Mouse (Mus musculus): ENCODE results near the gene Ccdc183. TPM values are rescaled to one million over a fixed set of nuclear protein-coding genes. Genes with fewer than 3 reads are reported as not detected.

Ccdc183 gene
- polyA plus RNA-seq, 1 experiment from 2014 or later: 0.19 TPM

DNA sequence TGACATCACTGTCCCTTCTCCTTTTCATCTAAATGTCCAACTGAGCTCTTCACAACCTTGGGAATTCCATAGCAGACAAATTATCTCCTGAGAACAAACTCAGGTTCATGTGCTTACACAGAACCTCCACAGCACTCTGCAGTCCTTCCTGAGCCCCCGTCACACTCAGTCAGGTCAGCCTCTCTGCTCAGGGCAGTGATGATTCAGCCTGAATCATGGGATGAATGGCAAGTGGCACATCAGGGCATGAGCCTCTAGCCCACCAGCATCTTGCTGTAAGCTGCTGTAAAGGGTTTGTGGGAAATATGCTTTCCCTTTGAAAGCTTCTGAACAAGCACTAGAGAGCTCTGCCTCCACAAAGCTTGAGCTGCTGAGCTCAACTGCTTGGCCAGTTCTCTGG lies 18.7 kb downstream of the Ccdc183 start:
- no peaks in the 10 kb centered on the region for H3K9me3 ChIP-seq (ENCODE audit: low read length)
- no peak overlapping the region for H3K27ac ChIP-seq (ENCODE audit: low read depth)
- ATAC-seq (no peak), DNase-seq (no peak)
- no peaks in the 10 kb centered on the region; the same call in none of the 2 replicates for H3K4me1 ChIP-seq (ENCODE audit: insufficient read depth)
- no peak overlapping the region for H3K4me3 ChIP-seq (ENCODE audit: low read depth, low read length)
- no peaks in the 10 kb centered on the region for H3K27me3 ChIP-seq (ENCODE audit: insufficient read depth, low read length)
- TF ChIP-seq CTCF (IDR thresholded peaks at IDR 0.05; ENCODE audit: low read depth) (no peak), EP300 (IDR thresholded peaks at IDR 0.05; ENCODE audit: low read depth) (no peak)
- 85% methylated on average over 1 of the region's 1 CpGs for WGBS (ENCODE audit: insufficient replicate concordance)
- H3K36me3 ChIP-seq (replicated peaks; ENCODE audit: insufficient read depth, low read length): peaks cover 70% of the 10 kb centered on the region
- no peak overlapping the region for H3K9ac ChIP-seq (replicated peaks)
- no peak overlapping the region for H3K4me2 ChIP-seq (ENCODE audit: low read depth, low read length)

DNA sequence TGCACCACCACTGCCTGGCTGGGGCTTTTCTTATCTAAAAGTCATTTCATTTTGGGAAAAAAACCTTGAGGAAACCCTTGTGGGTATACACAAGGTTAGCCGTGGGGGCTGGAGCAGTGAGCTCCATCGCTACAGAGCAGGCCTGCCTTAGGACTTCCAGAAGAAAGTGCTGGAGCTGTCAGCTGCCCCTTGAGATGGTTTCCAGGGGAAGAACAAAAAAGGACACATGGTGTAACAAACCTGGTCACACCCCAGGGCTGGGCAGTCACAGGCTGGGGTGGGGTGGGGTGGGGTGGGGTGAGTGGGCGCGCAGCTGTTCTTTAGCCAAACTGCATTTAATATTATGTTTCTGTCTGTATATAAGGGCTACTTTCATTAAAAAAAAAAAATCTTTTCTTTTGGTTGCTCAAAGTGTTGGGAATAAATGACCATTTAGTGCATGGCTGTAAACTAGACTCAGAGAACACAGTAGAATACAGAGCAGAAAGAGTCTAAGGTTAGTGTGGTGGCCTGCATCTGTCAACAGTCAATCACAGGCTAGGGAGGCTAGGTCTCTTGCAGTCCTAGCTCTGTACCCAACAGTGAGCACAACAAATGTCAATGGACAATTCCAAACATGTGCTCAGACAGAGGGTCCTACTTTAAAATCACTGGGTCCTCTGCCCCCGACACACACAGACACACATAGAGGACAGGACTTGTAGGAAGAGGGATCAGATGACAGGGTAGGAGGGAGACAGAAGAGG lies 20.5 kb downstream of the Ccdc183 start:
- Histone ChIP-seq H3K27me3 (ENCODE audit: insufficient read depth, low read length) (no peaks in the 10 kb centered on the region), H3K9me3 (ENCODE audit: low read length) (no peaks in the 10 kb centered on the region), H3K27ac (ENCODE audit: low read depth) (no peak overlapping the region), H3K36me3 (replicated peaks; ENCODE audit: insufficient read depth, low read length) (peaks cover 79% of the 10 kb centered on the region), H3K9ac (replicated peaks) (no peak overlapping the region), H3K4me3 (ENCODE audit: low read depth, low read length) (no peak overlapping the region), H3K4me1 (ENCODE audit: insufficient read depth) (no peaks in the 10 kb centered on the region; the same call in none of the 2 replicates), H3K4me2 (ENCODE audit: low read depth, low read length) (no peak overlapping the region)
- DNase-seq (no peak), ATAC-seq (no peak)
- WGBS (ENCODE audit: insufficient replicate concordance): 92% methylated on average over 5 of the region's 5 CpGs
- TF ChIP-seq EP300 (IDR thresholded peaks at IDR 0.05; ENCODE audit: low read depth) (no peak), CTCF (IDR thresholded peaks at IDR 0.05; ENCODE audit: low read depth) (no peak)

DNA sequence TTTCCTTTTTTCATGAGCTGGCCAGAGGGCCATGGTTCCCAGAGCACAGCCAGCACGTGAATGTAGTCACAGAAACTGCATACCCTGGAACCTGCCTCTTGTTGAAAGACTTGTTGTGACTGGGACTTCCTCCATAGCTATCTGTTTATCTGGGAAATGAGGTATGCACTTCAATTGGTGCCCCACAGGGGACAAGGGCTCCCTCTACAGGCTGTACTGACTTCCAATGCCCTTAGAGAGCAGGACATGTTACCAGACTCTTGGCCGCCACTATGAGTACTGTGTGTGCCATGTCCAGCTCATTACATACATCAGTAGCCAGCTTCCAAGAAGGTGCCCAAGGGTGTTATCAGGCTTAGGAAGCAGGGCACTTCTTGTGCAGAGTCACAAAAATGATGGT lies 25.6 kb downstream of the Ccdc183 start:
- DNase-seq: no peak
- Histone ChIP-seq H3K27ac (ENCODE audit: low read depth) (no peak overlapping the region), H3K9me3 (ENCODE audit: low read length) (no peaks in the 10 kb centered on the region), H3K4me3 (ENCODE audit: low read depth, low read length) (no peak overlapping the region), H3K36me3 (replicated peaks; ENCODE audit: insufficient read depth, low read length) (peaks cover 54% of the 10 kb centered on the region), H3K4me1 (ENCODE audit: insufficient read depth) (no peaks in the 10 kb centered on the region), H3K27me3 (ENCODE audit: insufficient read depth, low read length) (no peaks in the 10 kb centered on the region), H3K9ac (replicated peaks) (no peak overlapping the region), H3K4me2 (ENCODE audit: low read depth, low read length) (no peak overlapping the region)
- no peak for TF ChIP-seq EP300 (IDR thresholded peaks at IDR 0.05; ENCODE audit: low read depth)
- peak; percentile 68 for TF ChIP-seq CTCF (IDR thresholded peaks at IDR 0.05; ENCODE audit: low read depth)
- peak; percentile 45; the same call in 1 of the 2 replicates for ATAC-seq
- WGBS (ENCODE audit: insufficient replicate concordance): 72% methylated on average over 2 of the region's 2 CpGs

DNA sequence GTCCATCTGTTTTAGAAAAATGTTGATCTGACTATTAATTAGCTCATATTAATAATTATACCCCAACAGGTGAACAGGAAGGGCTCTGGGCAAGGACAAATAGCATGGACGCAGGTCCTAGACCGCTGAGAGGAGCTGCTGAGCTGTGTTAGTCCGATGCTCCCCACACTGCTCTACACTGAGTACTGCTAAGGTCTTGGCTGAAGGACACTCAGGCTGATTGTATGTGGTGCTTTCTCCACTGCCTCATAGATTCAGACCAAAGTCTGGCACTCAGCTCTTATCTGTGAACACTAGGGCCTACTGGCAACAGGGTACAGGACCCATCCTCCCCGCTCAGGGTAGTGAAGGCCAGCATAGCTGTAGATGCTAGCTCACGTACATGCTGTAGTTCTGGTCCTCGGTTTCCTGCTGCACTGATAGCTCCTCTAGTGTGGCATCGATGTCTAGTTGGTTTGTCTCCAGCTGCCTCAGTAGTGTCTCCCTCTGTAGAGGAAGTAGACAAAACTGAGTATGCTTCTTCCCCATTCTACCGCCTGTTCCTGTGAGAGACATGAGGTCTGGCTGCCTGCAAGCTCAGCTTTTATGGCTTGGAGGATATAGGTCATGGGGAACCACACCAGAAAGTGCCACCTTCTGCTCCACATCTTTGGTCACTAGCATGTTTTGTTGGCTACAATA lies 29.1 kb downstream of the Ccdc183 start:
- no peak for DNase-seq
- Histone ChIP-seq H3K4me1 (ENCODE audit: insufficient read depth) (no peaks in the 10 kb centered on the region), H3K4me3 (ENCODE audit: low read depth, low read length) (no peak overlapping the region), H3K4me2 (ENCODE audit: low read depth, low read length) (no peak overlapping the region), H3K27me3 (ENCODE audit: insufficient read depth, low read length) (no peaks in the 10 kb centered on the region), H3K36me3 (replicated peaks; ENCODE audit: insufficient read depth, low read length) (peaks cover 52% of the 10 kb centered on the region), H3K27ac (ENCODE audit: low read depth) (no peak overlapping the region), H3K9ac (replicated peaks) (no peak overlapping the region), H3K9me3 (ENCODE audit: low read length) (no peaks in the 10 kb centered on the region)
- ATAC-seq: no peak
- 73% methylated on average over 8 of the region's 8 CpGs for WGBS (ENCODE audit: insufficient replicate concordance)
- TF ChIP-seq CTCF (IDR thresholded peaks at IDR 0.05; ENCODE audit: low read depth) (no peak), EP300 (IDR thresholded peaks at IDR 0.05; ENCODE audit: low read depth) (no peak)

DNA sequence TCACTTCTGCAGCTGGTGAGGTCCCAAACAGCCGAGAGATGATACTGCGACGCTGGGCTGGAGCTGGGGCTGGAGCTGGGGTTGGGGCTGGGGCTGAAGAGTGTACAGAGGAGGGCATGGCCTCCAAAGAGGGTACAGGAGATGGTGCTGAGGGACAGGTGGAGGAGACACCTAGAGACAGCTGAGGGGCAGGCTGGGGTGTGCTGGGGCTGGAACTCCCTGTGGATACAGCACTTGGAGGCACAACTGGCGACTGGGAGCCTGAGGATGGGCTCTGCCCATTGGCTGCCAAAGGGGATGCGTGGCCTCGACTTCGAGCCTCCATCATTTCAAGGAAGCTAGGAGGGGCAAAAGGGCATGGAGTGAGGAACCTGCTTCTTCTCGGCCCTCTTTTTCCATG lies 30.2 kb downstream of the Ccdc183 start:
- peaks cover 46% of the 10 kb centered on the region for H3K36me3 ChIP-seq (replicated peaks; ENCODE audit: insufficient read depth, low read length)
- 81% methylated on average over 8 of the region's 8 CpGs for WGBS (ENCODE audit: insufficient replicate concordance)
- DNase-seq: no peak
- no peak for ATAC-seq
- H3K9ac ChIP-seq (replicated peaks): no peak overlapping the region
- H3K4me1 ChIP-seq (ENCODE audit: insufficient read depth): no peaks in the 10 kb centered on the region
- no peaks in the 10 kb centered on the region for H3K27me3 ChIP-seq (ENCODE audit: insufficient read depth, low read length)
- no peak overlapping the region for H3K27ac ChIP-seq (ENCODE audit: low read depth)
- no peaks in the 10 kb centered on the region for H3K9me3 ChIP-seq (ENCODE audit: low read length)
- TF ChIP-seq EP300 (IDR thresholded peaks at IDR 0.05; ENCODE audit: low read depth) (no peak), CTCF (IDR thresholded peaks at IDR 0.05; ENCODE audit: low read depth) (no peak)
- H3K4me2 ChIP-seq (ENCODE audit: low read depth, low read length): no peak overlapping the region
- H3K4me3 ChIP-seq (ENCODE audit: low read depth, low read length): no peak overlapping the region

DNA sequence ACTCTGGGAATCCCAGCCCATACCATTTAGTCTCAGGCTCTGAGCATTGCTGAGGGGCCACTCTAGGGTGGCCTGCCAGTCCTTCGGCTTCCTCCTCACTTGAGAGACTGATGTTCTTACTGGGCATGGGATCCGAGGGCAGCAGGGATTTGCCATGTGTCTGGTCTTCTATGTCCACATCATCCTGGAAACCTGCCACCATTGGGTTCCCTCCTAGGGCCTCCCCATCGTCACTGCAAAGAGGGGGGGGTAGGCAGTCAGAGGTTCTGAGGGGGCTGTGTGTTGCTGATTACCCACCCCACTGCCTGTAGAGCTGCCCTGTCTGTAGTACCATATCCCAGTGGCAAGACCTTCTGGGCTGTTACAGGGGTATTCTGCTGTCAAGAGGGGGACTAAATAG lies 31.9 kb downstream of the Ccdc183 start:
- ATAC-seq (no peak), DNase-seq (no peak)
- H3K9me3 ChIP-seq (ENCODE audit: low read length): no peaks in the 10 kb centered on the region
- H3K4me2 ChIP-seq (ENCODE audit: low read depth, low read length): no peak overlapping the region
- H3K4me3 ChIP-seq (ENCODE audit: low read depth, low read length): no peak overlapping the region
- H3K27ac ChIP-seq (ENCODE audit: low read depth): no peak overlapping the region
- 77% methylated on average over 3 of the region's 3 CpGs for WGBS (ENCODE audit: insufficient replicate concordance)
- H3K4me1 ChIP-seq (ENCODE audit: insufficient read depth): peaks cover 11% of the 10 kb centered on the region
- no peak overlapping the region for H3K9ac ChIP-seq (replicated peaks)
- TF ChIP-seq CTCF (IDR thresholded peaks at IDR 0.05; ENCODE audit: low read depth) (no peak), EP300 (IDR thresholded peaks at IDR 0.05; ENCODE audit: low read depth) (no peak)
- H3K27me3 ChIP-seq (ENCODE audit: insufficient read depth, low read length): peaks cover 5% of the 10 kb centered on the region
- H3K36me3 ChIP-seq (replicated peaks; ENCODE audit: insufficient read depth, low read length): peaks cover 30% of the 10 kb centered on the region
